Mouse (Mus musculus) liver, embryonic 12.5 days (tissue): ENCODE measurements around the gene Ccdc157. TPM values are rescaled to one million over a fixed set of nuclear protein-coding genes. Genes with fewer than 3 reads are reported as not detected.
"Not testable (repeated sequence)": the region's sequence is repeated elsewhere in the genome, so short reads cannot be mapped to it uniquely, and the experiment has no call there.

ENCODE experiments used
- ATAC-seq: fragments of 200-750 bp; cut with Nextera tagmentation; 2 replicates; pipeline ENCODE4 v1.8.0; 2017; ENCODE audit warnings: moderate number of reproducible peaks, mild to moderate bottlenecking, moderate library complexity
- H3K27ac ChIP-seq: fragments of 300-500 bp; sonication (generic); 2 replicates; pipeline ENCODE4 v1.5.1; 2016; ENCODE audit warnings: mild to moderate bottlenecking
- H3K27me3 ChIP-seq: fragments of 300-500 bp; sonication (generic); replicated peaks from 2 replicates; pipeline ENCODE4 v1.6.1; 2016; ENCODE audit warnings: mild to moderate bottlenecking, moderate library complexity
- H3K36me3 ChIP-seq: fragments of 300-500 bp; sonication (generic); 2 replicates; pipeline ENCODE4 v1.6.1; 2016; ENCODE audit warnings: mild to moderate bottlenecking, moderate library complexity
- H3K4me1 ChIP-seq: fragments of 300-500 bp; sonication (generic); 2 replicates; pipeline ENCODE4 v1.6.1; 2016
- H3K4me2 ChIP-seq: fragments of 300-500 bp; sonication (generic); 2 replicates; pipeline ENCODE4 v1.6.1; 2016; ENCODE audit warnings: mild to moderate bottlenecking, moderate library complexity
- H3K4me3 ChIP-seq: fragments of 300-500 bp; sonication (generic); 2 replicates; pipeline ENCODE4 v1.5.1; 2016; ENCODE audit warnings: mild to moderate bottlenecking, moderate library complexity
- H3K9ac ChIP-seq: fragments of 300-500 bp; sonication (generic); 2 replicates; pipeline ENCODE4 v1.6.1; 2016; ENCODE audit warnings: mild to moderate bottlenecking, moderate library complexity
- H3K9me3 ChIP-seq: fragments of 300-500 bp; sonication (generic); replicated peaks from 2 replicates; pipeline ENCODE4 v1.6.1; 2016; ENCODE audit warnings: mild to moderate bottlenecking, moderate library complexity
- WGBS: fragments of 180-500 bp; shearing (Covaris S2); methylation state at CpG from one replicate; pipeline ENCODE4 v1.1.7; 2016; ENCODE audit not compliant: insufficient replicate concordance; 5-methylcytosine and 5-hydroxymethylcytosine counted together
- polyA plus RNA-seq: library from polyadenylated mRNA; unstranded; fragments of >200 nt; fragmentation: Nextera tagmentation; extraction: Ambion mirVana; gene quantifications from 2 replicates; pipeline ENCODE4 v1.2.1, GENCODE M21; 2016

Ccdc157 gene
- polyA plus RNA-seq, 1 experiment from 2014 or later: 1.4 TPM

DNA sequence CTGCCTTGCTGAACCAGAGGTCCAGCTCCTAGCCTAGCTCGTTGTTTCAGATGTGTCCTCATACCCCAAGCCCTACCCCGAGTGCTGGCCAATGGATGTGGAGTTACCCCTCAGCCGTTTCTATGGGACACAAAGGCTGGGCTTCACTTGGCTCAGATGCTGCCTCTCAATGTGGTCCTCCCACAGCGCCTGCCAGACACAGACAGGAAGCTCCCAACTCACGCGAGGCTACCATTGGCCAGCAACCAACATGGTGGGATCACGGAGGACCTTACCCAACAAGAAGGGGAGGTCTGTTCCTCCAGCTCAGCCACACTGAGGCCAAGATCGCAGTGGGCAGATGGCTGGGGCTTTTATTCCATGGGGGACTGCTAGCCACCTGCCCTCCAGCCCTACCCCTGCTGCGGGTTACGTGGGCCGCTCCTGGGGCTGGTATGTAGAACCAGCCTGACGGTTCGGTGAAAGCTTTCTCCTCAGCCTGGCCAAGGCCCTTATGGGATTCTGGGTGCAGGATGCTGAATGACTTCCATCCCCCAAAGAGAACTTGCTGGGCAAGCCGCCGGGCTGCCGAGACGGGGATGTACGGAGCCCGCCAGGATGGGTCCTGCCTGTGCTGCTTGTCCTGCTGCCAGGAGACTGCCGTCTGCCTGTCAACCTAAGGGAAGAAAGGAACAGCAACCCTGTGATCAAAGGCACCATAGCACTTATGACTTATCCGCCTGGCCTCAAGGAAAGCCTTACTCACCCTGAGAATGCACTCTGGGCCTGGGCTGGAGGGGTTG is 16.6 kb downstream of the Ccdc157 start:
- H3K9ac ChIP-seq: no peak overlapping the region
- WGBS: 80% methylated on average over 21 of the region's 21 CpGs
- no peak for ATAC-seq

DNA sequence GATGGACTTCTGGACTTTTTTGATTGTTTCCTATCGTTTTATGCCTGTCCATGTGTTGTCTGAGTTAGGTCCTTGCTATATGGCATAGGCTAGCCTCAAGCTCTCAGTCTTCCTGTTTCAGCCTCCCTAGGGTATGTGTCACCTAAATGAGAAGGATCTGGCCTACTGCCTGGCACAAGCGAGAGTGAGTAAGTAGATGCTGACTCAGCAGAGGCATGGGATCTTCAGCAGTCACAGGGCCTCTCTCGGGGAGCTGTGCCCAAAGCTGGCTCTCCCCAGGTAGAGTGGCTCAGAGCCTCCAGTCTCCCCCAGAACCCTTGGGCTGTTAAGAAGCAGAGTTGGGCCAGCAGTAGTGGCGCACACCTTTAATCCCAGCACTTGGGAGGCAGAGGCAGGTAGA is 17.7 kb downstream of the Ccdc157 start:
- peaks cover 58% of the 10 kb centered on the region for H3K36me3 ChIP-seq
- H3K4me3 ChIP-seq: no peak overlapping the region
- no peaks in the 10 kb centered on the region for H3K27me3 ChIP-seq
- WGBS: 71% methylated on average over 4 of the region's 4 CpGs
- no peak overlapping the region for H3K9ac ChIP-seq
- no peak overlapping the region for H3K4me2 ChIP-seq
- no peaks in the 10 kb centered on the region for H3K9me3 ChIP-seq
- no peak overlapping the region for H3K27ac ChIP-seq
- no peak for ATAC-seq
- no peaks in the 10 kb centered on the region for H3K4me1 ChIP-seq

More for the DNA sequence above, 16.6 kb downstream of the Ccdc157 start:
- Histone ChIP-seq H3K4me1 (no peaks in the 10 kb centered on the region), H3K9me3 (no peaks in the 10 kb centered on the region), H3K4me2 (no peak overlapping the region), H3K4me3 (no peak overlapping the region), H3K27ac (no peak overlapping the region), H3K27me3 (no peaks in the 10 kb centered on the region), H3K36me3 (peaks cover 49% of the 10 kb centered on the region)

DNA sequence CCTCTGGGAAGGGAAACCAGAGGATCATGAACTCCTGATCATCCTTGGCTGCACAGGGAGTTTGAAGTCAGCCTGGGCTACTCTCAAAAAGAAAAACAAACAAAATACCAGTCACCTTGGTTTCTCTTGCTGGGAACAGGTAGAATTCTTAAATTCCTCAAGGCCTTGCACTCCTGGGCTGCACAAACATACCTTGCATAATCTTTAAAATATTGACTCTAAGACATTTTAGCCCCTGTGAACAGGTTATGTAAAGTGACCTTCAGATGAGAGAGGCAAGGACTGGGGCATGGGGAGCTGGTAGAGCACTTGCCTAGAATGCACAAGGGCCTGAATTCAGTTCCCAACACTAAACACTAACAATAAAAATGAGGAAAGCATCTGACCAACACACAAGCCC is 18.6 kb downstream of the Ccdc157 start:
- H3K4me2 ChIP-seq: no peak overlapping the region
- H3K4me1 ChIP-seq: peaks cover 4% of the 10 kb centered on the region; the same call in 1 of the 2 replicates
- H3K27me3 ChIP-seq: no peaks in the 10 kb centered on the region
- no peak for ATAC-seq
- no peak overlapping the region for H3K4me3 ChIP-seq
- H3K36me3 ChIP-seq: peaks cover 62% of the 10 kb centered on the region
- H3K27ac ChIP-seq: no peak overlapping the region
- H3K9ac ChIP-seq: no peak overlapping the region
- H3K9me3 ChIP-seq: no peaks in the 10 kb centered on the region

DNA sequence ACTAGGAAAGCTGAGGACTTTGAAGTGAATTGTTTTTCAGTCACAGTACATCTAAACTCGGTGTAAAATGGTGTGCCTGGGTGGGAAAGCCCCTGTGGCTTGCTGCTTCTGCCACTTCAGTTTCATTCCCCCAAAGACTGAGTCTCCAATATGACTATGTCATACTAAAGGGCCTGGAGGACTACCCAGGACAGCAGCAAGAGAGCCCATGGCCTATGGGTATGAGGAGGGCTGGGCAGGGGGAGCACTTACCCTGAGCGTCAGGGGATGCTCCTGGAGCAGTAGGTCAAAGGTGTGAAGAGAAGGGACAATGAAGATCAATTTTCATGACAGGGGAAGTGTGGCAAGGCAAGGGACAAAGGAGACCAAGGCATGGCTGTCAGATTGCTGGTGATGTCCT is 21.1 kb downstream of the Ccdc157 start:
- H3K9me3 ChIP-seq: no peaks in the 10 kb centered on the region
- no peak for ATAC-seq
- H3K27me3 ChIP-seq: no peaks in the 10 kb centered on the region
- peaks cover 62% of the 10 kb centered on the region for H3K36me3 ChIP-seq
- 77% methylated on average over 2 of the region's 2 CpGs for WGBS
- no peak overlapping the region for H3K4me2 ChIP-seq
- no peak overlapping the region for H3K9ac ChIP-seq
- H3K4me1 ChIP-seq: peaks cover 14% of the 10 kb centered on the region
- no peak overlapping the region for H3K4me3 ChIP-seq
- H3K27ac ChIP-seq: no peak overlapping the region

DNA sequence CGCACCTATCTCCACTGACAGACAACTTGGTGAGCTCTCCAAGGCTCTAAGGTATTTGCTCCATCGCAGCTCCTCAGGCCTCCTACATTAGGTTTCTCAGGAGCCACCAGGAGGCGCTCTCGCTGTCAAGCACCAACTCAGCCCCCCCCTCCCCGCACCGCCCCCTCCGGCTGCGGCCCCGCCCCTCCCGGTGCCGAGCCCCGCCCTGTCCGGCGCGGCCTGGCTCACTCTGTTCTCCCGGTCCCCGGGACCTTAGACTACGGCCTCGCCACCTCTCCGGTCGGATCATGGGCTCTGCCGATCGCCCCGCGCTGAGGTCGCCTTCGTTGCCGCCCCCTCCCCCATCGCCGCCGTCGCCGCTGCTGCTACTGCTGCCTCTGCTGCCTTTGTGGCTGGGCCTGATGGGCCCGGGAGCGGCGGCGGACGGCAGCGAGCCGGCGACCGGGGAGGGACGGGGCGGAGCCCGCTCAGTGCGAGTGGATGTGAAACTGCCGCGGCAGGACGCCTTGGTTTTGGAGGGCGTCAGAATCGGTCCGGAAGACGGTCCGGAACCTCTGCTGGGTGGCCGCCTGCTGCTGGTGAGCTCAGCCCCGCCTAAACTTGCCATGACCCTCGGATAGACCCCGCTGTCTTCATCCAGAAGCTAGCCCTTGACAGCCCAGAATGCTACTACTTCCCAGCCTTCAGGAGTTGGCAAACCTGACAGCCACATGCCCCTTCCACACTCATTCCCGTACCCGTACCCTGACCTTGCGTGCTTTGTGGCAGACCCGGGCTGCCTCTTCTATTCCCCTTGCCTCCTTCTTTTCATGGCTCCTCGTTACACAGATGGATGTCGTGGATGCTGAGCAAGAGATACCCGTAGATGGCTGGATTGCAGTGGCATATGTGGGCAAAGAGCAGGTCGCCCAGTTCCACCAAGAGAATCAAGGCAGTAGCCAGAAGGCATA is 24.8 kb downstream of the Ccdc157 start, which contains the start of gene Rnf215:
Rnf215 (plus strand) TSS at position 217 of the 950 bp plus-strand sequence.
- peak within 1 kb of the TSS; percentile 92 for H3K4me2 ChIP-seq
- peaks cover 26% of the 10 kb centered on the region for H3K36me3 ChIP-seq
- H3K9ac ChIP-seq: peak within 1 kb of the TSS; percentile 87
- H3K4me3 ChIP-seq: peak within 1 kb of the TSS; percentile 86
- H3K27me3 ChIP-seq: no peaks in the 10 kb centered on the region
- H3K4me1 ChIP-seq: peaks cover 30% of the 10 kb centered on the region
- 3% methylated on average over 64 of the region's 66 CpGs for WGBS
- H3K9me3 ChIP-seq: 0 out of 2 replicates have a peak, but pooled peaks cover 6% of the 10 kb centered on the region
- H3K27ac ChIP-seq: peak within 1 kb of the TSS; percentile 83
- ATAC-seq: peak; percentile 95

DNA sequence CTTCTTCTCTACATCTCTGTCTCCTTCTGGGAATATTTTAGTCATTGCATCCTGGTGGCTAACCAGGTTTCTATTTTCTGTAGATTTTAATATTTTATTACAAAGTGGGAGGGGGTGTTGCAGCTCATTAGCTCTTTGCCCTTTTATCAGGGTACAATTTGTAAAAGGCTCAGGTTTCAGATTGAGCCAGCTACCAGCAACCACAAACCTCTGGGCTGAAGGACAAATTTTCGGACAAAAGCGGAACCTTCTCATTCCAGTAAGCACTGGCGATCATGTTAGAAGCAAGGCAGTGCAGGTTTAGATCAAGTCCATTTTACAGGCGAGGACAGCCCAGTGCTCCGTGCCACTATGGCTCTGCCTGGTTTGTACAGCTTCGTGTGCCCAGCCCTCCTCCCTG is 25.7 kb downstream of the Ccdc157 start:
- Histone ChIP-seq H3K27ac (no peak overlapping the region), H3K4me2 (peak overlapping the region; percentile 92), H3K4me1 (peaks cover 30% of the 10 kb centered on the region), H3K27me3 (no peaks in the 10 kb centered on the region), H3K9ac (no peak overlapping the region), H3K4me3 (peak overlapping the region; percentile 86; the same call in 1 of the 2 replicates), H3K36me3 (peaks cover 17% of the 10 kb centered on the region), H3K9me3 (0 out of 2 replicates have a peak, but pooled peaks cover 6% of the 10 kb centered on the region)
- 48% methylated on average over 6 of the region's 6 CpGs for WGBS
- no peak for ATAC-seq

DNA sequence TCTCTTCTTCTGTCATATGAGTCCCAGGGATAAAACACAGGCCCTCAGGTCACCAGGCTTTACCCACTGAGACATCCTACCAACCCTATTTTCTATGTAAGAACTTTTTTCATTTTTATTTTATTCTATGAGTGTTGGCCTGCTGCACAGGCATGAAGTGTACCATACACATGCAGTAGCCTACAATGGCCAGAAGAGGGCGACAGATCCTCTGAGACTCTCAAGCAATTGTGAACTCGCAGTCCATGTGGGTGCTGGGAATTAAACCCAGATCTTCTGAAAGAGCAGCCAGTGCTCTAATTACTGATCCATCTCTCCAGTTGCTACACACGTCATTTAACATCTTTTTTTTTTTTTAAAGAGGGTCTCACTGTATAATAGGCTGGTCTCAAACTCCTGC is 26.6 kb downstream of the Ccdc157 start:
- H3K9ac ChIP-seq: no peak overlapping the region
- H3K4me3 ChIP-seq: no peak overlapping the region
- 46% methylated on average over 3 of the region's 3 CpGs for WGBS
- 0 out of 2 replicates have a peak, but pooled peaks cover 6% of the 10 kb centered on the region for H3K9me3 ChIP-seq
- no peak overlapping the region for H3K4me2 ChIP-seq
- peaks cover 13% of the 10 kb centered on the region; the same call in 1 of the 2 replicates for H3K36me3 ChIP-seq
- H3K4me1 ChIP-seq: peaks cover 33% of the 10 kb centered on the region
- ATAC-seq: no peak
- H3K27ac ChIP-seq: no peak overlapping the region
- H3K27me3 ChIP-seq: no peaks in the 10 kb centered on the region

DNA sequence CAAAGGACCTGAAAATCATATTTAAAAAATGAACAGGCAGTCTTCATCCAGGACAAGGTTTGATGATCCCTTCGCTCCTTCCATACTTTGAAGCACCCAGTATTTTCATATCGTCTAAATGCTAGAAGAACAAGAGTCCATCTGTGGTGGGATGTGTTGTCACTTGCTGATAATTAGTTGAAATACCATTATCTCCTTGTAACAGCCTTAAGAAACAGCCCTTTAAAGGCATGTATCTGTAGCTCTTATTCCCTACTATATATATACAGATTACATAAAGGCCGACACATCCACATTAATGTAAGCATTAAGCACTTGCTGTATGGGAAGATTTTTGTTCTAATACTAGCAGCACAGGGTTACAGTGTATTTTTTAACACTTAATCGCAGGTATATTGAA is 31.6 kb downstream of the Ccdc157 start:
- H3K36me3 ChIP-seq, H3K27me3 ChIP-seq, H3K4me3 ChIP-seq, H3K27ac ChIP-seq, H3K9ac ChIP-seq: not testable (repeated sequence)
- Histone ChIP-seq H3K4me2 (peak overlapping the region; percentile 18; the same call in 1 of the 2 replicates), H3K4me1 (peaks cover 32% of the 10 kb centered on the region), H3K9me3 (peaks cover 12% of the 10 kb centered on the region; the same call in 1 of the 2 replicates)
- WGBS: 46% methylated on average over 4 of the region's 4 CpGs
- peak; percentile 71 for ATAC-seq

DNA sequence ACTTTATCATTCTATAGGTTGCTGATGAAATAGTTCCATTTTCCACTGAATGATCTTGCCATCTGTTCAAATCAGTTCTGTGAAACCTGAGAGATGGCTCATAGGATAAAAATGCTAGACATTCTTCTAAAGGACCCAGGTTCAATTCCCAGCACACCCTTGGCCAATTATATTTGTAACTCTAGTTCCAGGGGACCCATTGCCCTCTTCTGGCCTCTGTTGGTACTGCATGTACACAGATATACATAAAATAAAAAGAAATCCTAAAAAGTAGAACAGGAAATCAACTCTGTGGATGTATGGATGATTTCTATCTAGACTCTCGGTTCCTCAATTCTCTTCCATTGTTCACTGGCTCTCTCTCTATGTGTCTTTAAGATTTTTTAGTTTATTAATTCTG is 33.0 kb downstream of the Ccdc157 start:
- Histone ChIP-seq H3K4me1 (peaks cover 41% of the 10 kb centered on the region), H3K4me2 (no peak overlapping the region), H3K36me3 (no peaks in the 10 kb centered on the region), H3K4me3 (no peak overlapping the region), H3K27me3 (no peaks in the 10 kb centered on the region), H3K27ac (no peak overlapping the region), H3K9me3 (peaks cover 11% of the 10 kb centered on the region; the same call in 1 of the 2 replicates), H3K9ac (no peak overlapping the region)
- no peak for ATAC-seq
- WGBS: 67% methylated on average over 1 of the region's 1 CpGs

DNA sequence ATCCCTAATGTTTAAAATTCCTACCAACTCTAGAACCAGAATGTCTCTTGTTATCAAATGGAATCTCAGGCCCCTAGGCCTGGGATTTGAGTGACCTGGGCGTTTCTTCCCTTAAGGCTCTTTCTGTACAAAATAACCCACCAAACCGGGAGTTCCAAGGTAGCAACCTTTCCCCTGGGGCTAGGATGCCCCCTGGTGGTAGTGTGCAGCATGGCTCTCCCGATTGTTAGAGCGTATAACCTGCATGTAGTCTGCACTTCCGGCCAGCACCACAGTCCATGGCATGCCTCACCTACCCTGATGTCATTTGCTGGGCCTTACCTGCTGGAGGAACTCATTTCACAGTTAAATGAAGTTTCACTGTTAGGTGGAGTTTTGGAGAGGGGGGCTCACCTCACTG is 36.2 kb downstream of the Ccdc157 start:
- WGBS: 38% methylated on average over 5 of the region's 5 CpGs
- peak overlapping the region; percentile 41; the same call in 1 of the 2 replicates for H3K27ac ChIP-seq
- no peak overlapping the region for H3K4me3 ChIP-seq
- peak overlapping the region; percentile 46 for H3K4me2 ChIP-seq
- H3K36me3 ChIP-seq: no peaks in the 10 kb centered on the region
- H3K9me3 ChIP-seq: peaks cover 11% of the 10 kb centered on the region; the same call in 1 of the 2 replicates
- H3K9ac ChIP-seq: no peak overlapping the region
- H3K4me1 ChIP-seq: peaks cover 33% of the 10 kb centered on the region
- ATAC-seq: 0 out of 2 replicates have a peak, but pooled peaks have one; percentile 28
- H3K27me3 ChIP-seq: peaks cover 21% of the 10 kb centered on the region

DNA sequence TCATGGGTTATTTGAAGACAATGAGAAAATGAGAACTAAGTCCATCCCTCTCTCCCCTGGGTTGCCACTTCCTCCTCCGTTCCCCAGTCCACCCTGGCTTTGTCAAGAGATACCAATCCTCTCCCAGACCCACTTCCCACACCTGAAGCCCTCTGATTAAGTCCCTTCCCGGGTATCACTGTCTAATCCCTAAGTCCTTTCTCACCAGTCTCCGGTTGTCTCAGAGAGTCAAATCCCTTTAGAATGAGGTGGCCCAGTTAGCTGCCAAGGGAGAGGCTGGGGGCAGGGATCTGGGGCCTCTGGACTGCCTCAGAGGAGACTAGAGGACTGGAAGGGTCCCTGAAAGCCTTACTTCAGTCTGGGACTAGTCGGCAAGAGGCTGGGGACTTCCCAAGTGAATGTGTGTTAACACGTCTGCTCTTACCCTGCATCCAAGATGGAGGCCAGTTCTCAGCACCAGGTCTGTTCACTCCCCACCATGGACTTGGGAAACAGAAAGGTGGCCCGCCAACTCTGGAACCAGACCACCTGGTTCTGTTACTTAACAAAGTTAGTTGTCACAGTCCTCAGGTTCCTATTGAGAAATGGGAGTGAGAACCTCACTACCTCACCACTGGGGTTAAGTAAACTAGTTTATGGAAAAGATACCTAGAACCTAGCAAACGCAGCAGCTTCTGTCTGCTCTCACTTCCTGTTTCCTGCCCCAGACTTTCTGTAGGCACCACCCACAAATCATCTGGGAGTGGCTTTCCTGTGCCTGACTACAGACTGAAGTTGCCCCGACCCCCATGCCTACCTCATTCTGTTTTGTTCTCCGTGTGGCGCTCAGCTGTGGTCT is 37.1 kb downstream of the Ccdc157 start, which contains the start of gene Sec14l2:
Sec14l2 (minus strand) TSS at position 674 of the 838 bp plus-strand sequence.
- peak within 1 kb of the TSS; percentile 14 for H3K4me3 ChIP-seq
- H3K4me1 ChIP-seq: peaks cover 36% of the 10 kb centered on the region
- H3K27me3 ChIP-seq: peaks cover 30% of the 10 kb centered on the region
- peak within 1 kb of the TSS; percentile 46 for H3K4me2 ChIP-seq
- 40% methylated on average over 10 of the region's 10 CpGs for WGBS
- H3K27ac ChIP-seq: peak within 1 kb of the TSS; percentile 41
- ATAC-seq: peak; percentile 47; the same call in 1 of the 2 replicates
- H3K9ac ChIP-seq: peak within 1 kb of the TSS; percentile 28; the same call in 1 of the 2 replicates
- no peaks in the 10 kb centered on the region for H3K36me3 ChIP-seq
- peaks cover 11% of the 10 kb centered on the region; the same call in 1 of the 2 replicates for H3K9me3 ChIP-seq
